9 mouse cellular contexts compared by ENCODE assay signal in genomic region chr16:17922163-17922538, GRCm38 (mm10). TPM values are rescaled to one million over a fixed set of nuclear protein-coding genes. Genes with fewer than 3 reads are reported as not detected.
DNase-seq lines count a peak whose midpoint lies in the region; ATAC-seq and TF ChIP-seq lines count a peak whose summit lies in the region.
"Had no signal": no experiment of that assay in that cellular context is flagged by ENCODE, and none has a peak within 500 bp of the region (broad histone marks: within the 10 kb centered on the region; RNA-seq: fewer than 3 reads in every experiment).

No protein-coding gene starts in this region.

- H3K9me3 ChIP-seq in embryonic facial prominence, embryonic 14.5 days (ENCODE audit: control insufficient read depth, low read length): no peaks in the 10 kb centered on the region; the same call in 1 of the 2 replicates
- no peaks in the 10 kb centered on the region for H3K9me3 ChIP-seq in neural tube, embryonic 12.5 days

- H3ac ChIP-seq in C2C12 (ENCODE audit: control insufficient read depth, insufficient read length, low read depth): peak overlapping the region; percentile 70

- H3K27me3 ChIP-seq in C2C12 (ENCODE audit: control insufficient read depth, insufficient read depth, insufficient read length): no peaks in the 10 kb centered on the region
- H3K27me3 ChIP-seq in embryonic facial prominence, embryonic 14.5 days (replicated peaks; ENCODE audit: control insufficient read depth, insufficient read depth, low read length): peaks cover 31% of the 10 kb centered on the region
- H3K27me3 ChIP-seq in neural tube, embryonic 12.5 days (replicated peaks): peaks cover 14% of the 10 kb centered on the region

- H3K9ac ChIP-seq in embryonic facial prominence, embryonic 14.5 days (ENCODE audit: low read depth, low read length): peak overlapping the region; percentile 83
- peak overlapping the region; percentile 85 for H3K9ac ChIP-seq in neural tube, embryonic 12.5 days

- H3K36me3 ChIP-seq in C2C12 (ENCODE audit: control insufficient read depth, insufficient read depth): peaks cover 8% of the 10 kb centered on the region
- 0 out of 2 replicates have a peak, but pooled peaks cover 12% of the 10 kb centered on the region for H3K36me3 ChIP-seq in embryonic facial prominence, embryonic 14.5 days (ENCODE audit: control insufficient read depth, insufficient read depth, low read length)
- peaks cover 20% of the 10 kb centered on the region for H3K36me3 ChIP-seq in neural tube, embryonic 12.5 days

- H3K4me2 ChIP-seq in embryonic facial prominence, embryonic 14.5 days (ENCODE audit: low read depth, low read length): peak overlapping the region; percentile 92
- peak overlapping the region; percentile 93 for H3K4me2 ChIP-seq in neural tube, embryonic 12.5 days (replicated peaks)

- peak overlapping the region; percentile 77 for H3K4me3 ChIP-seq in C2C12 (ENCODE audit: insufficient read depth, poor library complexity, severe bottlenecking)
- peak overlapping the region; percentile 63 for H3K4me3 ChIP-seq in embryonic facial prominence, embryonic 14.5 days (ENCODE audit: low read depth, low read length)
- peak overlapping the region; percentile 75 for H3K4me3 ChIP-seq in neural tube, embryonic 12.5 days

- ATAC-seq in embryonic facial prominence, embryonic 14.5 days (ENCODE audit: low read depth): no peak
- ATAC-seq in neural tube, embryonic 12.5 days (ENCODE audit: low FRiP score, low read depth): peak; percentile 23; the same call in 1 of the 2 replicates

- peaks cover 13% of the 10 kb centered on the region for H3K4me1 ChIP-seq in embryonic facial prominence, embryonic 14.5 days (ENCODE audit: control insufficient read depth, insufficient read depth, low read length)
- peaks cover 27% of the 10 kb centered on the region for H3K4me1 ChIP-seq in neural tube, embryonic 12.5 days

- WGBS in embryonic facial prominence, embryonic 14.5 days: under 1% methylated on average over 14 of the region's 14 CpGs
- WGBS in neural tube, embryonic 12.5 days: 1% methylated on average over 14 of the region's 14 CpGs

- DNase-seq in heart, adult 8-10 months (ENCODE audit: low spot score): peak; percentile 21
- no peak for DNase-seq in heart, adult 11 months
- DNase-seq in embryonic facial prominence, embryonic 14.5 days (ENCODE audit: low spot score): no peak
- peak; percentile 67 for DNase-seq in kidney, postnatal 10 days
- DNase-seq in layer of hippocampus, adult 11-12 months (ENCODE audit: low spot score): no peak
- no peak for DNase-seq in layer of hippocampus, adult 18-20 months (ENCODE audit: low spot score in 2 of 2)

- peak overlapping the region; percentile 72 for H3K27ac ChIP-seq in embryonic facial prominence, embryonic 14.5 days (replicated peaks; ENCODE audit: low read depth, low read length)
- H3K27ac ChIP-seq in neural tube, embryonic 12.5 days: peak overlapping the region; percentile 37; the same call in 1 of the 2 replicates

- H3K79me2 ChIP-seq in C2C12 (ENCODE audit: control insufficient read depth, insufficient read depth): peaks cover 8% of the 10 kb centered on the region

- no peak for TF ChIP-seq CTCF in C2C12 (IDR thresholded peaks at IDR 0.05; ENCODE audit: control insufficient read depth, insufficient read depth, insufficient read length)

- H3K79me3 ChIP-seq in C2C12 (ENCODE audit: low read depth): peaks cover 6% of the 10 kb centered on the region

TF ChIP-seq in C2C12, 6 proteins besides CTCF, POLR2A, EP300 and RAD21:
- TF ChIP-seq MAX (IDR thresholded peaks at IDR 0.05) (no peak), MYOD1 (IDR thresholded peaks at IDR 0.05; ENCODE audit: control insufficient read depth, insufficient read length, low read depth) (no peak), CEBPB (IDR thresholded peaks at IDR 0.05; ENCODE audit: low read depth) (no peak), FOSL1 (IDR thresholded peaks at IDR 0.05; ENCODE audit: insufficient read depth, low read length, poor library complexity, severe bottlenecking) (no peak), MYOG (IDR thresholded peaks at IDR 0.05; ENCODE audit: control insufficient read depth, extremely low read depth, insufficient read length) (no peak), USF1 (IDR thresholded peaks at IDR 0.05; ENCODE audit: low read depth) (no peak)

RNA-seq across cellular contexts. Expression of gene Slc25a1, which starts 5.9 kb away (rescaled TPM):
- total RNA-seq in heart, adult 8-10 months (2022): 1 to 10 TPM; 4.6 to 7.9 (median 7.2) TPM
- 57.3 TPM for polyA plus RNA-seq in C2C12 (2012; fragmentation: generic; extraction: Trizol)
- 56.6 and 60.3 TPM in 2 replicates for polyA plus RNA-seq in embryonic facial prominence, embryonic 14.5 days (2014; fragmentation: Nextera tagmentation; extraction: Ambion mirVana)
- polyA plus RNA-seq in neural tube, embryonic 12.5 days (2016; fragmentation: Nextera tagmentation; extraction: Ambion mirVana): 156 and 162 TPM in 2 replicates
- 10 to 100 TPM; 42.0 to 45.9 TPM for total RNA-seq in layer of hippocampus, adult 18-20 months (2021)

RNA-seq across cellular contexts. Expression of gene Gsc2, which starts 7.3 kb away (rescaled TPM):
- total RNA-seq in heart, adult 8-10 months (2022): not detected
- polyA plus RNA-seq in C2C12 (2012; fragmentation: generic; extraction: Trizol): not detected
- polyA plus RNA-seq in embryonic facial prominence, embryonic 14.5 days (2014; fragmentation: Nextera tagmentation; extraction: Ambion mirVana): not detected in 2 replicates
- polyA plus RNA-seq in neural tube, embryonic 12.5 days (2016; fragmentation: Nextera tagmentation; extraction: Ambion mirVana): not detected in 2 replicates
- not detected for total RNA-seq in layer of hippocampus, adult 18-20 months (2021)
- polyA plus RNA-seq: frontal cortex, adult 2 months had no signal

RNA-seq across cellular contexts. Expression of gene Ess2, which starts 11.0 kb away (rescaled TPM):
- total RNA-seq in heart, adult 8-10 months (2022): 10 to 100 TPM in 1 of 4 experiments, 1 to 10 TPM in 3; 8.0 to 10.1 (median 9.6) TPM
- 21.2 TPM for polyA plus RNA-seq in C2C12 (2012; fragmentation: generic; extraction: Trizol)
- 26.2 and 28.7 TPM in 2 replicates for polyA plus RNA-seq in embryonic facial prominence, embryonic 14.5 days (2014; fragmentation: Nextera tagmentation; extraction: Ambion mirVana)
- polyA plus RNA-seq in neural tube, embryonic 12.5 days (2016; fragmentation: Nextera tagmentation; extraction: Ambion mirVana): 52.1 and 54.6 TPM in 2 replicates
- total RNA-seq in layer of hippocampus, adult 18-20 months (2021): 10 to 100 TPM; 27.6 to 28.6 TPM

RNA-seq across cellular contexts. Expression of gene Tssk2, which starts 23.7 kb away (rescaled TPM):
- total RNA-seq in heart, adult 8-10 months (2022): under 1 TPM in 1 of 4 experiments, not detected in 3; 0.20 TPM
- 0.05 TPM for polyA plus RNA-seq in C2C12 (2012; fragmentation: generic; extraction: Trizol)
- 0.13 TPM in 1 of 2 replicates, not detected in the other for polyA plus RNA-seq in embryonic facial prominence, embryonic 14.5 days (2014; fragmentation: Nextera tagmentation; extraction: Ambion mirVana)
- polyA plus RNA-seq in neural tube, embryonic 12.5 days (2016; fragmentation: Nextera tagmentation; extraction: Ambion mirVana): not detected in 2 replicates
- not detected for total RNA-seq in layer of hippocampus, adult 18-20 months (2021)
- polyA plus RNA-seq: frontal cortex, adult 2 months had no signal

RNA-seq across cellular contexts. Expression of gene Dgcr2, which starts 23.8 kb away (rescaled TPM):
- 10 to 100 TPM; 44.4 to 51.8 (median 48.7) TPM for total RNA-seq in heart, adult 8-10 months (2022)
- polyA plus RNA-seq in C2C12 (2012; fragmentation: generic; extraction: Trizol): 41.9 TPM
- polyA plus RNA-seq in embryonic facial prominence, embryonic 14.5 days (2014; fragmentation: Nextera tagmentation; extraction: Ambion mirVana): 81.9 and 86.8 TPM in 2 replicates
- polyA plus RNA-seq in neural tube, embryonic 12.5 days (2016; fragmentation: Nextera tagmentation; extraction: Ambion mirVana): 96.7 and 101 TPM in 2 replicates
- total RNA-seq in layer of hippocampus, adult 18-20 months (2021): 100 to 1,000 TPM; 102 to 106 TPM

Comparison
In these comparisons a context has a peak if more than half of its experiments do, and no peak if none do; other contexts are left out.
1. DNase-seq: peak in heart, adult 8-10 months (single experiment) and kidney, postnatal 10 days (single experiment); none in heart, adult 11 months (single experiment), embryonic facial prominence, embryonic 14.5 days (single experiment), layer of hippocampus, adult 11-12 months (single experiment) and layer of hippocampus, adult 18-20 months (0 of 2).
2. Peak in every context shown above with its lines, with median percentiles within 50 percentile points of each other: H3K4me3 ChIP-seq.